Mouse (Mus musculus) left cerebral cortex, adult 8-10 months (tissue): ENCODE data around the gene Cdkal1. TPM values are rescaled to one million over a fixed set of nuclear protein-coding genes. Genes with fewer than 3 reads are reported as not detected.

ENCODE experiments used
- DNase-seq, 2 experiments: peaks; one replicate each; pipeline ENCODE4 v3.0.0; 2022; ENCODE audit warnings: low spot score in 2 of 2
- total RNA-seq, 4 experiments: library from RNA; stranded (reverse); gene quantifications; 2 replicates each; pipeline ENCODE4 v1.2.4; 2022

Gene Cdkal1
- total RNA-seq, 4 experiments from 2014 or later = 21.7 to 40.8 (median 26.9) TPM

- DNase-seq = no peak
These were observed 87.4 kb downstream of the Cdkal1 start for GRCm38 (mm10) chr13:29768104-29768503.

GRCm38 (mm10) chr13:29767587-29767986 lies 87.9 kb downstream of the Cdkal1 start:
- DNase-seq = no peak

GRCm38 (mm10) chr13:29766377-29766776 lies 89.1 kb downstream of the Cdkal1 start:
- no peak for DNase-seq

- no peak for DNase-seq
These were observed 90.2 kb downstream of the Cdkal1 start for GRCm38 (mm10) chr13:29765296-29765695.

GRCm38 (mm10) chr13:29759691-29760467 lies 95.6 kb downstream of the Cdkal1 start:
- DNase-seq = no peak

GRCm38 (mm10) chr13:29756052-29756451 lies 99.4 kb downstream of the Cdkal1 start:
- DNase-seq = no peak

- no peak for DNase-seq
These were observed 102.2 kb downstream of the Cdkal1 start for GRCm38 (mm10) chr13:29753254-29753653.

- no peak for DNase-seq
These were observed 103.4 kb downstream of the Cdkal1 start for GRCm38 (mm10) chr13:29752061-29752460.

GRCm38 (mm10) chr13:29751201-29751600 lies 104.3 kb downstream of the Cdkal1 start:
- DNase-seq = no peak

GRCm38 (mm10) chr13:29747347-29747647 lies 108.2 kb downstream of the Cdkal1 start:
- no peak for DNase-seq

GRCm38 (mm10) chr13:29746501-29747346 lies 108.8 kb downstream of the Cdkal1 start:
- no peak for DNase-seq

- peak in 1 of 2 experiments; percentile 32 for DNase-seq
These were observed 110.4 kb downstream of the Cdkal1 start for GRCm38 (mm10) chr13:29745073-29745472.

GRCm38 (mm10) chr13:29744188-29744587 lies 111.3 kb downstream of the Cdkal1 start:
- DNase-seq = no peak

- DNase-seq = no peak
These were observed 111.7 kb downstream of the Cdkal1 start for GRCm38 (mm10) chr13:29743761-29744160.

- DNase-seq = peak in 1 of 2 experiments; percentile 41
These were observed 117.6 kb downstream of the Cdkal1 start for GRCm38 (mm10) chr13:29737675-29738461.

- no peak for DNase-seq
These were observed 121.0 kb downstream of the Cdkal1 start for GRCm38 (mm10) chr13:29734496-29734895.

GRCm38 (mm10) chr13:29726154-29726825 lies 129.2 kb downstream of the Cdkal1 start:
- no peak for DNase-seq

- DNase-seq = no peak
These were observed 130.6 kb downstream of the Cdkal1 start for GRCm38 (mm10) chr13:29724855-29725254.

- no peak for DNase-seq
These were observed 132.3 kb downstream of the Cdkal1 start for GRCm38 (mm10) chr13:29723150-29723549.

GRCm38 (mm10) chr13:29721206-29721605 lies 134.3 kb downstream of the Cdkal1 start:
- DNase-seq = no peak

GRCm38 (mm10) chr13:29716550-29716949 lies 138.9 kb downstream of the Cdkal1 start:
- DNase-seq = no peak
